Mouse (Mus musculus) gastrocnemius, postnatal 25 days (tissue): ENCODE data around the gene Mrps21. TPM values are rescaled to one million over a fixed set of nuclear protein-coding genes. Genes with fewer than 3 reads are reported as not detected.
A peak's percentile ranks its signal among the peaks of the same experiment; 100 is the strongest.
"Not testable (repeated sequence)": the region's sequence is repeated elsewhere in the genome, so short reads cannot be mapped to it uniquely, and the experiment has no call there.

Experiments used
- DNase-seq: peaks from one replicate; pipeline ENCODE4 v3.0.0; 2022
- long read RNA-seq, 2 experiments: library from polyadenylated mRNA; stranded (forward); transcript quantifications; one replicate each; pipeline ENCODE4 v2.0.0; 2021
- total RNA-seq, 2 experiments: library from RNA; stranded (reverse); gene quantifications; 1 replicate in 1 of 2; 2 replicates in 1 of 2; pipeline ENCODE4 v1.2.3; 2021

Gene Mrps21
- 100 to 1,000 TPM; 277 to 284 TPM for total RNA-seq
- long read RNA-seq, experiment 1, transcript Mrps21-202 (2 exons, 405 nt) = minor isoform, 52 of 610 reads
- long read RNA-seq, experiment 1, transcript Mrps21-201 (3 exons, 488 nt) = major isoform, 536 of 610 reads
- long read RNA-seq, experiment 1, partial matches to known transcripts = 0 of 610 reads
- long read RNA-seq, experiment 1, other reads (novel, unspliced or antisense) = 22 of 610 reads
- long read RNA-seq, experiment 2, transcript Mrps21-201 (3 exons, 488 nt) = major isoform, 340 of 378 reads
- long read RNA-seq, experiment 2, transcript Mrps21-202 (2 exons, 405 nt) = minor isoform, 30 of 378 reads
- long read RNA-seq, experiment 2, partial matches to known transcripts = 1 of 378 reads
- long read RNA-seq, experiment 2, other reads (novel, unspliced or antisense) = 7 of 378 reads

DNA sequence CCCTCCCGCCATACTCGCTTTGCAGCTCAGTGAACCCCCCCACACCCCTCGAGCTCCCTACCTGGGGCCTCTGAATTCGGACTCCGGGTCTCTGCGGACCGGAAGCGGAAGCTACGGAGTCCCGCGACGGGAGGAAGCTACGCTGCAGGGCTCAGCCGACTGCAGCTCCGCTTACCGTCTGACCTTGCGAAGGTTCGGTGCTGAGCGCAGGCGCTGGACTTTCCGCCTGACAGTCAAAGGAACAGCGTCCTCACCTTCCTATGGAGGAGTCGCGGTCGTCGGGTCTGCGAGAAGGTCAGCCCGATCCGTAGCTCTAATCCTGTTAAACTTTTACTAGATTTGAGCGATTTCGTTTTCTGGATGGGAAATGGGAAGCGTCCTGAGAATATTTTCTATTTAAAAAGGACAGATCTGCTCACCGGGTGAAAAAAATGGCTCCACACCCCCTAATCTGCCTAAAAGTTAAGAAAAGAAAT is at the start of gene Mrps21:
TSS of gene Mrps21 (minus strand) at position 128 of the 476 bp plus-strand sequence.
- peak; percentile 84 for DNase-seq

DNA sequence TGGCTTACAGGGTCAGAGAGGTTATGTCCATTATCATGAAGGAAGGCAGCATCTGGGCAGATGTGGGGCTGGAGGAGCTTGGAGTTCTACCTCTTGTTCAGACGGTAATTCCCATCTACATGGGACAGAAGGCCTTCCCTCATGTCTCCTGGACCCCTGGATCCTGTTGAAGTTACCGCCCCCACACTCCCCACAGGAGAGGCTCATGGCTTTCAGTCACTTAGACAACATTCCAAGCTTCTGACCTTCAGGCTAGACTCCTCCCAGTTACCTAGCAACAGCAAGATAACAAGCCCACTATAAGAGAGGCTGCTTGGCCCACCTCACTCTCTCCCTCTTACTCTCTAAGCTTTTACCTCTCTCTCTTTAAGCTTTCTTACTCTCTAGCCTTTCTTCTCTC is 49.2 kb upstream of the Mrps21 start:
- DNase-seq = not testable (repeated sequence)

DNA sequence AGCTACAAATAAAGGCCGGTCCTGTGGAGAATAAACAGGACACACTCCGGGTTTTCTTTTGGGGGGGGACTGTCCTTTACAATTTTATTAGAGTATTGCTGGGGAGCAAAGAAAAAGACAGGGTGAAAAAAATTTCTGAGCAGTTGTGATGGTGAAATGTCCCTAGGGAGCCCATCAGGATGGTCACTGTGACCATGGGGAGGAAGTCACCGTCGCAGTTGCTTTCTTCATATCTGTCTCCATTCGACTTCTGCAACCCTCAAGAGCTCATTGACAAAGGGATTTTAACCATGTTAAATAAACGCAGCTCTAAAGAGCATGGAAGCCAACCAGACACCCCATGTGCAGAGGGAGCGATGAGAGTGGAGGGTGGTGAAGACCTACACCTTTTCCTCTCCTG is 45.4 kb upstream of the Mrps21 start:
- DNase-seq = no peak

DNA sequence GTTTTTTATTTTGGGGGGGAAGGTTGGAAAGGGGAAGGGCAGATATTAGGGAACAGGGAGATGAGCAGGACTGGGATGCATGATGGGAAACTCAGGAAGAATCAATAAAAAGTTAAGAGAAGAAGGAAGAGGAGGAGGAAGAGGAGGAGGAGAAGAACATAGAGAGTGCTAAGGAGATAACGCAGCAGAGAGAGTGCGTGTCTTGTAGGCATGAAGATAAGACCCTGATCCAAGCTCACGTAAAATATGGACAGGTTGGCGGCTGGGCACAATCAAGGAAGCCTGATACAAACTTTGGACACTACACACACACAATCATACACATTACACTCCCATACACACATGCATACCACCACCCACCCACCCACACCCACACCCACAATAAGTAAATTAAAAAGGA is 43.4 kb upstream of the Mrps21 start:
- DNase-seq = no peak

DNA sequence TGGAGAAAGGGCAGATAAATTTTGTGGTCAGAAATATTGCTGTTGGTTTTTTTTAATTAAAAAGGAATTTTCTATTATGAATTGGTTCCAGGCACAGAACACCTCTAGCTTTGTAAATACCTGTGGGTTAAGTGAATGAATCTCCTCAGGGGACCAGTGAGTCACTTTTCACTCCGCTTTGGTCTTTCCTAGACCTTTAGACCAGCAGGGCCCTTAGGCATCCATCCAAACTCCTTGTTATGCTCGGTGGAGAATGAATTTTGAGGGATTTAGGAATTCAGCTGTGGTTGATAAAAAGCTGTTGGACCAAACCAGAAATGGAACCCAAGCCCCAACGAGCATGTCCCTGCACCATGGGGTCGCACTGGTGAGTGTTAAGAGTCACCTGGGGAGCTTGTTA is 36.3 kb upstream of the Mrps21 start:
- no peak for DNase-seq

DNA sequence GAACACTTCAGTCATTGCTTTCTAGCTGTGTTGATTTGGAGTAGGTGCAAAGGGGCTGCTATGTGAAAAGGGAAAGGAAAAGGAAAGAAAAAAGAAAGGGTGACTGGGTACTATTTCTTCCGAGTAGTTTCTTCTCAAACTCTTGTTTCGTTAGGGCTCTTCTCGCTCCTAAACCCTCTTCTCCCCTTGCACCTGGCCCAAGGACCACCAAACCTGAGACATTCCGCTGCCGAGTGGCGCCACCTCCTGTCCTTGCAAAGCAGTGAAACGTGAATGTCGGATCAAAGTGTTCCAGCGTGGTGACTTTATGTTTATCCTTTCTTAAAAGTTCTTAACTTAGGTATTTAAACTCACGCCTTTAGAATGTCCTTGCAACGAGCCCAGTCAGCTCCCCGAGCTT is 35.5 kb upstream of the Mrps21 start:
- DNase-seq = no peak

DNA sequence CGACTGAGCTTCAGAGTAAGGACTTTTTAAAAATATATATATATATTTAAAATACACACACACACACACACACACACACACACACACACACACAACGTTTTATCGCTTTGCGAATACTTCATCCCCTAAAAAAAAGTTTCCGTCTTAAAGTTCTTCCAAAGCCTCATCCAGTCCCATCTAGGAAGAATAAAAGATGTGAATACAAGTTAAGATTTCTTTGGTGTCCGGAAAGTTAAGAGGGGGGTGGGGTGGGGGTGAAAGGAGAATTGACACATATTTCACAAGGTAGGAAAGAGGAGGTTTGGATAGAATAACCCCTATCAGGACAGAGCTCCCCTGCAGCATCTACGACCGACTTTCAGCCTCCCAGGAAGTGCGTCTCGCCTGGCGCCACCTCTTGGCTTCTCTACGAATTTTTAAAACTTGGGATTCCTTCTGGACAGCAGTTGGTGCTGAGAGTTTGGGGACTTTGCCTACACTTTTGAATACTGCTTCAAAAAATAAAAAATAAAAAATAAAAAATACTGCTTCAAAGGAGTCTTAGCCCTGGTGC is 34.7 kb upstream of the Mrps21 start:
- no peak for DNase-seq

DNA sequence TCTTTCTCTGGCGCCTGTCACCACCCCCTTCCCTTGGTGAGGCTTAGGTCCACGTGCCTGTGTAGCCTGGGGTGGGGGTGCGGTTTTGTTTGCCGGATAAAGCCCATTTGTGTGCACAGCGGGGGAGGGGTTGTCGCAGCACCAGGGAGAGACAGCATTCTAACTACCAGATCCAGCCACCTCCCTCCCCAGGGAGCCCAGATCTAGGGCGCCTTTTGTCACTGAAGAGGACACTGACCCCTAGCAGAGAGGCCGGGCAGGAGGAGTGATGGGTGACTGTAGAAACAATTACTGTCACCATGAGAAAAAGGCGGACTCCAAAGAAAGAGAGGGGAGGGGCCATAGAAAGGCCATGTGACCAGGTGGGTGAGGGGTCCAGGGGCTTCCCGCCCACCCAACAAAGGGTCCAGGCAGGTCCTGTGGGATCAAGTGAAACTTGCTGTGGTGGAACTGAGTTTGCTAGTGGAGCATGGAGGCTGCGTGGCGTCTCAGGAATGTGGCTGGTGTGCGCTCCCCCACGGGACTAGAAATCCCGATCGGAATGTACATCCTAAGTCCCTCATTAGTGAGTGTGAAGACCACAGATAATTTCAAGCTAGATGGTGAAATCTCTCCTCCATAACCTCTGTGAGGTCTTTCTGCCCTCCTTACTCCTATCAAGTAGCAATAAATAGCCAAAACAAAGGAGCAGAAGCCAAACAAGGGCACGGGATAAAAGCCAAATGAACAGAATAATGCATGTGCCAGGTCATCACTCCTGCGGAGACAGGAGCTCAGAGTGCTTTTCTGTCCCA is 34.0 kb upstream of the Mrps21 start:
- no peak for DNase-seq

DNA sequence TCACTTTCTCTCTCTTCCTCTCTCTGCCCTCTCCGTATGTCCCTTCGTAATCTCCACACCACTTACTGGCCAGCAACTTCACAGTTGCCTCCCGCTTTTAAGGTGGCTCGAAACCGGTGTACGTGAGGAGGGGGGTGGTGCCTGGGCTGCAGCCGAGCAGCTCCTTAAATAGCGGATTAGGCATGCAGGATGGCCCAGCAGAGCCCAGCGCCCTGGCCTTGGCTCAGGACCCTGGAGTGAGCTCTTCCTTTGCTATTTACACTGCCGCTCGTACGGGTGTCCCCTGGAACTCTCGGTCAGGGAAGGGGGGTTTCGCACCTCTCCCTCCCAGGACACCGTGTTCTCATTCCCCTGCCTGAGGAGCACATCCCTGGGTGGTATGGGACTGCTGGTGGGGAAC is 33.2 kb upstream of the Mrps21 start, which contains the start of gene Car14:
TSS of gene Car14 (minus strand) at position 124 of the 400 bp plus-strand sequence.
- peak; percentile 74 for DNase-seq

DNA sequence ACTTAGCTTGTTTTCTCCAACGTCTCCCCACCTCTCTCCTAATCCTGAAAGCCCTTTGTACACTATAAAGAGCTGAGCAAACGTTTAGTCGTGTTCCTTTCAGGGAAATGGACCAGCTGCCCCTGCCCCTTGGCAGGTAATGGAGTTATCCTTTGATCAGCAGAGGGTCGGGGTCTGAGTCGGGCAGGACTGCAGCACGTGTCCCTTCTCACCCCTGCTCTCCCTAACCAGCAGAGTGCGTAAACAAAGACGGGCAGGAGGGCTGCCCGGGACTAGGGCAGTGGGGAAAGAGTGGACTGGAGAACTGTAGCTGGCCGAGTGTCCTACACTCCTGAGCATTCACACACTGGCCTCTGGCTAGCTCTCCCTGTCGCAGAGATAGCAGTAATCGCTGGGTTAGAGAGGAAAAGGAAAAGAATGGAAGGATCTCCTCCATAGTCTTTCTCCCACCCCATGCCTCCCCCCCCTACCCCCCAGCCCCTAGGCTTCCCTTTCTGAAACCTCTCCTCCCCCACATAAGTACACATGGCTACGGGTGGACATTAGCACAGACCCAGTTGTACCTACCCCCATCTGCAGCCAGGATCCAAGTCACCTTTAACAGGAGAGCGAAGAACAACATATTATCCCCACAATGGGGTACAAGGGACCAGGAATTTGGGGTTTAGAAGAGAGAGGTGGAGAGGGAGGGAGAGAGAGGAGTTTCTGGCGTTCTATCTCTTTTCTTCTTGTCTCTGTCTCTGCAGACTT is 32.6 kb upstream of the Mrps21 start:
- DNase-seq = no peak

DNA sequence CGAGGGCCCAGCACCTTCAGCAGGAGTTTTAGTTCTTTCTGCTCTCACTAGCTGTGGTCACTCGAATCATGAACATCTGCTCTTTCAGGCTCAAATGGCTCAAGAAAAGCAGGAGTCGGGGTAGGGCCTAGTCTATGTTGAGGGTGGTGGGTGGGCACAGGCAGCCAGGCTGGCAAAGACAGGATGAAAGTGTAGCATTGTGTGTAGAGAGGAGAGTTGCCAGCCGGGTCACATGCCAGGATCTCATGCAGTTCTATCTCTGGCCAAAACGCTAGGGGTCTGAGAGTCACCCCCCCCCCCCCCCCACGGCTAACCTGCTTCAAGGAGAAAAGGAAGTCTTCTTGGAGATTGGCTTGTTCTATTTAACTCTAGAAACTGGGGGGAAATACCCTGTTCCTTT is 31.3 kb upstream of the Mrps21 start:
- DNase-seq = no peak

DNA sequence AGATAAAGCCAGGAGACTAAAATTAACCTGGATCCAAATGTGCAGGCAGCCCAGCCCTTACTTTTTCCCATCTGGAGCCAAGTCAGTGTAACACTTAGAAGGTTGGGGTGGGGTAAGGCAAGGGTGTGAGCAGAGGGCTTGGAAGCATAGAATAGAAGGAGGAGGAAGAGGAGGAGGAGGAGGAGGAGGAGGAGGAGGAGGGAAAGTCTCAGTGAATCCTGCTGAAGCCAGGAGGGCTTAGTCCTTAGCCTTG is 31.0 kb upstream of the Mrps21 start:
- no peak for DNase-seq

DNA sequence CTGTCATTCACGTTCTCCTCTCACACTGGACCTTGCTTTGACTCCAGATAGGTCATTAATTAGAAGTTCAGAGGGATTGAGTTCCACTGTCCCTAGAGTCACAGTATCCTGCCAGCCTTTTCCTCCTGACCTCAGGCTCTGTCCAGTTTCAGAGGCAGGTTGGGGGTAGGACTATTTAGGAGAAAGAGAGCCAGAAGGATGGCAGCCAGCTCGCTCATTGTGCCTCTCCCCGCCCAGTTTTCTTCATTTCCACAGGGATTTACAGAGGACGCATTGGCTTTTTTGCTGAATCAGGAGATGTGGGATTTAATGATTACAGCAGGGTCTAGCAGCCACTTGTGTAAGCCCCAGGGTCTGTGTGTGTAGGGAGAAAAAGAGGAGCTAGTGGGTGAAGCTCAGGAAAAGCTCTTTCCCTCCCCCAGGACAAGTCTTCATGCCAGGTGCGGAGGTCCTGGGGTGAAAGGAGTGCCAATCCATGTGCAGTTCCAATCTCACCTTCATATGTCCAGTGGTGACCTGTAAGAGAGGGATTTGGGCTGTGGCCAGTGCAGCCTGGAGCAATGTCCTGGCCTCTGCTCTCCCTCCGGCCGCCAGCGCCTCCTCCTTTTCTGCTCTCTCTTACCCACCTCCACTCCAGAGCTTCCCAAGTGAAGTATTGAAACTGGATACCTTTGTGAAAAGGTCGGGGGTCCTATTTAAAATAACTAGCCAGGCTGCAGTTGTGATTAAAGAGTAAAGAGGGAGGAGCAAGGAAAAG is 30.5 kb upstream of the Mrps21 start:
- peak; percentile 43 for DNase-seq

DNA sequence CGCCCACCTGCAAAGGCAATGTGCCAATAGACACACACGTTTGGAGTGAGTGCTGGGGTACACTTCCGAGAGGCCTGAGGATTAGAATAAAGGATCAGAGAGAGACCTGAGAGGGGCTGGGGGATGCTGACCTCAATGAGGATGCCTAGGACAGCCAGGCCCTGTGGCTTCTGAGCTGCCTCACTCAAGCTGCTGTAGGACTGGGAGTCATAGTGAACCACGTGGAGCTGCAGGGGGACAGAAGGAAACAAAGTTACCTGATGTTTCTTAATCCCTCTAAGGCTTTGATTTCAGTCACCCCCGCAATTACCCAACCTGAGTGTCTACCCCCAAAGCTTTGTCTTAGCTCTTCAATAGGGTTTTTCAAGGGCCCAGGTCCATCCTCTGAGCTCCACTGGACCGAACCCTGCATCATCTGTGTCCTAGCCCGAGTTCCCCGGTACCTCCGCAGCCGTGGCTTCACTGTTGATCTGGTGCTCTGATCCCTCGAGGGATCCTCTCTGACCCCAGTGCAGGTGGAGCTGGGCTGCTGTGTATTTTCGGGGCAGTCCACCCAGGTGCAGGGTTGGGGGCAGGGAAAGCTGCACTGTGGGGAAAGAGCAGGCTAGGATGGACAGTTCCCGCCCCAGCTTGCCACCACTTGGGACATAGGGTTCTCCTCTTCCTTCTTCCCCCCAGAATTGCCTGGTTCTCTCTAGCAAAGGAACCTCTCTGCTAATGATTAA is 28.6 kb upstream of the Mrps21 start:
- DNase-seq = no peak

DNA sequence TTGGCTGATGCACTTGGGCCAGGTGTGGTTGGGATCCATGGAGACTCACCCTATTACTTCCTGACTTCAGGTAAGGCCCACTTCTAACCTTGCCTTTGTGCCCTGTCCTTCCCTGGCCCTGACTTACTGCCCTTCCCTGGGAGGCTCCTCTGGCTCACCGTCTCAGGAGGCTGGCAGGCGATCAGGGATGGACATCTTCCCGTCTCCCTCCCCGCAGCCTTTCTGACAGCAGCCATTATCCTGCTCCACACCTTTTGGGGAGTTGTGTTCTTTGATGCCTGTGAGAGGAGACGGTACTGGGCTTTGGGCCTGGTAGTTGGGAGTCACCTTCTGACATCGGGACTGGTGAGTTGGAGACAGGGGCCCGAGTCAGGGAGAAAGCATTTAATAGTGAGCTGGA is 24.2 kb upstream of the Mrps21 start:
- DNase-seq = not testable (repeated sequence)

DNA sequence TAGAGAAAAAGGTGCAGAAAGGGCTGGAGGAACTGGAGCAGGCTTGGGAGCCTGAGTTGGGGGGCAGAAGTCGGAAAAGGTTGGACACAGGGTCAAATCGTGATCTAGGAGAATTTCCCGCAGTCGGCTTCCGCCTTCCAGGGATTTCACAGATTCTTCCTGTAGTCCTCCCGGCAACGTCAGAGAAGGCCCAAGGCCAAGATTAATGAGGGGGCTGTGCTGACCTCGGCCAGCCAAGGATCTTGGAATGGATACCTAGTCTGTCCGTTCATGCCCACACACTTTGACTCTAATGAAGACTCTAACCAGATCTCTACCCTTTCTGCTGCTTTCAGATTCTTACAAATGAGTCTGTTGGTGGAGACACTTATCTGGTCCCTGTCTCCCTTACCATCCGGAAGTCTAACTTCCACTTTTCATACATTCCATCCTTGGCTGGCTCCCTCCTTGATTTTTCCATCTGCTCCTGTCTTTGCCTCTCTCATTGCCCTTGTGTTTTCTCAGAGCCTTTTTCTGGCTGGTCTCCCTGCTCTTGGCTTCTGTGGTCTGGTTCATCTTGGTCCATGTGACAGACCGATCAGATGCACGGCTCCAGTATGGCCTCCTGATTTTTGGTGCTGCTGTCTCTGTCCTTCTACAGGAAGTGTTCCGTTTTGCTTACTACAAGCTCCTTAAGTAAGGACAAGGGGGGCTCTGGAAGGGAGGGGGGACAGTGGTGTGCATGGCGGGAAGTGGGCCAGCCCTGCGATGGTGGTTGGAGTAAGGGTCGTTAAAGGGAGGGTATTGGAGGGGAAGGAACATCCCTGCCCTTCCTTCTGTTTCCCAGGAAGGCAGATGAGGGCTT is 23.2 kb upstream of the Mrps21 start:
- DNase-seq = peak; percentile 44

DNA sequence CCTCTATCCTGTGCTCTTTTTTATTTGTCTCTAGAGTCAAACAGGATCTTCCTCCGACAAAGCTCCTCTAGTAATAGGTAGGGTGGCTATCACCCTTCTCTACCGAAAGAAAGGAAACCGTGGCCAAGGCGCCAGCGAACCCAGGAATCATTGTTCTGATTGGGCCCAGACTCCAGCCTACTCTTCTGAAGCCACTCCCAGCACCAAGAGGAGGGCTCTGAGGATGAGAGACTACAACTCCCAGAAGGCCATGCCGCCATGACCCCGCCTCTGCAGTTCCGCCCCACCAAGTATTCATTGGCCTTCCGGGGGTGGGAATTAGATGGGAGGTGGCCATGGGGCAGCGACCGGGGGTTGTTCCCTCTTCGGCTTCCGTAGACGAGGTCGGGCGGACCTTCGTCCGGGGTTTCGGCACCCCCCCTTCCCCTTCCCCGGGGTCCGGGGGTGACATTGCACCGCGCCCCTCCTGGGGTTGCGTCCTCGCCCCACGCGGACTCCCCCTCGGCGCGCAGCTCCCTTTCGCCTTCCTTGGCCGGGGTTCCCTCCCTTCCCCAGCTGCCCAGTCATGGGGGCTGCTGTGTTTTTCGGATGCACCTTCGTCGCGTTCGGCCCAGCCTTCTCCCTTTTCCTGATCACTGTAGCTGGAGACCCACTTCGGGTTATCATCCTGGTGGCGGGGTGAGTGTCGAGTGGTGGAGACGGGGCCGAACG is 22.4 kb upstream of the Mrps21 start, which contains the start of gene Aph1a:
TSS of gene Aph1a (plus strand) at position 364 of the 711 bp plus-strand sequence.
- peak; percentile 98 for DNase-seq

DNA sequence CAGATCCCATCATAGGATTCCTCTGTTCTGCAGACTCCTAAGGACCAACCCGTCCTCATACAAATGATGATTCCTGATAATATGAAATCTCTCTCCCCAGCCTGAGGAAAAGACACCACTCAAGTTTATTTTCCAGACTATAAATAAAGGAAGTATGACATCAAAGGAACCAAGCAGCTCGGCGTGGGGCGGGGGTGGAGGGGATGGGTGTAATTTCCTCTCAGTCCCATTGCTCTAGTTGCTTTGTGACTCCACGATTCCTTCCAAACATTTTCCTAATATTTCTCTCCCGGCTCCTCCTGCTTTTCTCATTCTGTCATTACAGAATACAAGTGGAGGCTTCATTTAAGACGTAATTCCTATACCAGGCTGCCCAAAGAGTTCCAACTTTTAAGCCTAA is 21.8 kb upstream of the Mrps21 start:
- DNase-seq = no peak
